ENCODE assay signal across 17 mouse cellular contexts in the genomic region with DNA sequence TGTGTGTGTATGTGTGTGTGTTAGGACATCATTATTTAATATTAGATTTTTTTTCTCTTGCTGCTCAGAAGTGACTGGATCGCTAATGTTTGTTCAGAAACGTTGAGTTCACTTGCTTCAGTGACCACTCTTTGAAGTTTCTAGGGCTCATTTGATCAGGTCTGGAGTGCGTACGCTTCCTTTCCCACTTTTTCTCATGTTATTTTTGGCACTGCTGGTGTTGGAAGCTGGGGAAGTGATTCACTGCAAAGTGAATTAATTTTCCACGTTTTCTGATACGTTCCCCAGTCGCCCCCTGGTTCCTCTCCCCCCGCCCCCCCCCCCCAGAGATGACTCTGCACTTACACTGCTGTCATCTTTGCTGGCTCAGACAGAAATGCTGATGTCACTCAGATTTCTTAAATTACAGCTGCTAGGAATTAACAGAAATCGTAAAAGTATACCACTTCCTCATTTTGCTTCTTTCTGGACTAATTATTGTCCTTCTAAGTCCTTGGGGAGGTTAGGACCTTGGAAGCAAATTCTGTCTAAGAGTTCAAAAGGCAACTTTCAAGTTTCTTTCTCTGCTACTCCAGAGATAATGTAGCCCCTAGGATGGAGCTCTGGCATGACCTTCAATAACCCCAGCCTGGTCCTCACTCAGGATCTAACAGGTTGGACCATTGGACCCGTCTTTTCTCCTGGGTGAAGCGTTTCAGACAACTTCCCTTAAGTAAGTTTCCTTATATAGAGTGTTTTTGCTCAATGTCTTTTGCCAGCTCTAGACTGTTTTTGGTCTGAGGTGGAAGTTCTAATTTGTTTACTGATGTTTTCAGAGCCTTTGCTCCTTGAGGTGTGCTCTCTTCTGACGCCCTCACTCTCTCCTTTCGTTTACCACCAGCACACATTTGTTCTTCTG. TPM values are rescaled to one million over a fixed set of nuclear protein-coding genes. Genes with fewer than 3 reads are reported as not detected.
DNase-seq lines count a peak whose midpoint lies in the region; ATAC-seq and TF ChIP-seq lines count a peak whose summit lies in the region.
"Had no signal": no experiment of that assay in that cellular context is flagged by ENCODE, and none has a peak within 500 bp of the region (broad histone marks: within the 10 kb centered on the region; RNA-seq: fewer than 3 reads in every experiment).

No protein-coding gene starts in this region.

- no peak overlapping the region for H3K4me2 ChIP-seq in kidney, postnatal 0 days (ENCODE audit: low read length)
- no peak overlapping the region; the same call in 1 of the 2 replicates for H3K4me2 ChIP-seq in kidney, embryonic 14.5 days (replicated peaks; ENCODE audit: low read depth, low read length)
- H3K4me2 ChIP-seq in forebrain, postnatal 0 days (ENCODE audit: low read depth), result no peak overlapping the region
- H3K4me2 ChIP-seq: midbrain, embryonic 12.5 days; neural tube, embryonic 13.5 days had no signal

- H3K36me3 ChIP-seq in kidney, postnatal 0 days (ENCODE audit: insufficient read depth, low read length), result no peaks in the 10 kb centered on the region
- no peaks in the 10 kb centered on the region for H3K36me3 ChIP-seq in kidney, embryonic 14.5 days (ENCODE audit: control insufficient read depth, insufficient read depth, low read length)
- no peaks in the 10 kb centered on the region for H3K36me3 ChIP-seq in forebrain, postnatal 0 days (ENCODE audit: insufficient read depth)
- H3K36me3 ChIP-seq: forebrain, embryonic 10.5 days; midbrain, embryonic 12.5 days; neural tube, embryonic 13.5 days had no signal

- intact Hi-C loops in gastrocnemius, postnatal 14 days (cut with DNase I; ENCODE audit: low total_unique reads), result no loop called here

- peak; percentile 25 for DNase-seq in gastrocnemius, adult 18-20 months (ENCODE audit: low spot score)
- no peak for DNase-seq in gastrocnemius, postnatal 14 days
- DNase-seq in kidney, postnatal 0 days (ENCODE audit: low spot score), result peak; percentile 37
- DNase-seq in NIH3T3 (ENCODE audit: low read depth), result peak; percentile 64
- no peak for DNase-seq in forebrain, postnatal 0 days
- no peak for DNase-seq in cerebellum, adult 18-20 months
- DNase-seq: adrenal gland, adult 2 months; B cell, adult 2 months; right cerebral cortex, adult 18-20 months; thymus, postnatal 14 days had no signal

- H3K4me3 ChIP-seq in kidney, postnatal 0 days (replicated peaks; ENCODE audit: low read depth, low read length), result no peak overlapping the region
- no peak overlapping the region for H3K4me3 ChIP-seq in kidney, embryonic 14.5 days (ENCODE audit: low read length)
- no peak overlapping the region for H3K4me3 ChIP-seq in forebrain, postnatal 0 days (ENCODE audit: low read depth, low read length)
- H3K4me3 ChIP-seq: forebrain, embryonic 10.5 days; left cerebral cortex, adult 2 months; midbrain, embryonic 12.5 days; neural tube, embryonic 13.5 days had no signal

- H3K4me1 ChIP-seq in kidney, postnatal 0 days (replicated peaks; ENCODE audit: insufficient read depth, low read length), result no peaks in the 10 kb centered on the region
- H3K4me1 ChIP-seq in kidney, embryonic 14.5 days (ENCODE audit: control insufficient read depth, insufficient read depth, low read length), result 0 out of 2 replicates have a peak, but pooled peaks cover 6% of the 10 kb centered on the region
- H3K4me1 ChIP-seq in forebrain, postnatal 0 days (ENCODE audit: insufficient read depth), result no peaks in the 10 kb centered on the region
- H3K4me1 ChIP-seq: forebrain, embryonic 10.5 days; midbrain, embryonic 12.5 days; neural tube, embryonic 13.5 days had no signal

- no peak for TF ChIP-seq CTCF in kidney, postnatal 0 days (IDR thresholded peaks at IDR 0.05; ENCODE audit: low read depth)
- TF ChIP-seq CTCF in forebrain, postnatal 0 days (IDR thresholded peaks at IDR 0.05; ENCODE audit: low read depth), result no peak

- no peak overlapping the region for H3K9ac ChIP-seq in kidney, postnatal 0 days (ENCODE audit: low read depth, low read length)
- H3K9ac ChIP-seq in kidney, embryonic 14.5 days (ENCODE audit: low read depth, low read length), result no peak overlapping the region
- H3K9ac ChIP-seq in forebrain, postnatal 0 days, result no peak overlapping the region
- H3K9ac ChIP-seq: liver, embryonic 14.5 days; midbrain, embryonic 12.5 days; neural tube, embryonic 13.5 days had no signal

- no peak overlapping the region for H3K27ac ChIP-seq in kidney, postnatal 0 days
- no peak overlapping the region for H3K27ac ChIP-seq in kidney, embryonic 14.5 days (ENCODE audit: low read depth, low read length)
- no peak overlapping the region for H3K27ac ChIP-seq in forebrain, postnatal 0 days (ENCODE audit: low read depth, low read length)
- H3K27ac ChIP-seq: forebrain, embryonic 10.5 days; left cerebral cortex, adult 2 months; liver, embryonic 14.5 days; midbrain, embryonic 12.5 days; neural tube, embryonic 13.5 days had no signal

- no peaks in the 10 kb centered on the region for H3K9me3 ChIP-seq in kidney, postnatal 0 days (replicated peaks; ENCODE audit: low read length)
- H3K9me3 ChIP-seq in kidney, embryonic 14.5 days (ENCODE audit: control insufficient read depth, low read length), result no peaks in the 10 kb centered on the region
- H3K9me3 ChIP-seq in forebrain, postnatal 0 days (ENCODE audit: low read length), result no peaks in the 10 kb centered on the region
- H3K9me3 ChIP-seq: forebrain, embryonic 10.5 days; midbrain, embryonic 12.5 days; neural tube, embryonic 13.5 days had no signal

- H3K27me3 ChIP-seq in kidney, postnatal 0 days (ENCODE audit: insufficient read depth, low read length), result no peaks in the 10 kb centered on the region
- H3K27me3 ChIP-seq in kidney, embryonic 14.5 days (ENCODE audit: control insufficient read depth, insufficient read depth, low read length), result no peaks in the 10 kb centered on the region
- no peaks in the 10 kb centered on the region for H3K27me3 ChIP-seq in forebrain, postnatal 0 days (ENCODE audit: insufficient read depth, low read length)
- H3K27me3 ChIP-seq: midbrain, embryonic 12.5 days; neural tube, embryonic 13.5 days had no signal

- 24% methylated on average over 12 of the region's 13 CpGs for WGBS in kidney, postnatal 0 days
- WGBS in kidney, embryonic 14.5 days, result 34% methylated on average over 13 of the region's 13 CpGs
- 63% methylated on average over 13 of the region's 13 CpGs for WGBS in forebrain, postnatal 0 days

- no peak for ATAC-seq in kidney, postnatal 0 days (replicated peaks; ENCODE audit: low FRiP score, low read depth)
- no peak for ATAC-seq in kidney, embryonic 14.5 days (ENCODE audit: low FRiP score, low TSS enrichment)
- ATAC-seq in megakaryocyte progenitor cell, adult 5-6 weeks (replicated peaks; ENCODE audit: poor library complexity), result peak; percentile 89
- no peak for ATAC-seq in forebrain, postnatal 0 days

RNA-seq across cellular contexts. Expression of a gene that starts 22.2 kb away (rescaled TPM):
- 10 to 100 TPM; 15.3 to 19.4 TPM for total RNA-seq in gastrocnemius, adult 18-20 months (2021)
- total RNA-seq in gastrocnemius, postnatal 14 days (2021), result 1 to 10 TPM; 5.7 to 6.0 TPM
- 6.8 and 7.5 TPM in 2 replicates for polyA plus RNA-seq in kidney, postnatal 0 days (2015; fragmentation: Nextera tagmentation; extraction: Ambion mirVana)
- polyA plus RNA-seq in kidney, embryonic 14.5 days (2014; fragmentation: Nextera tagmentation; extraction: Ambion mirVana), result 3.0 and 3.6 TPM in 2 replicates
- 7.6 and 9.7 TPM in 2 replicates for total RNA-seq in megakaryocyte progenitor cell, adult 5-6 weeks (2015)
- total RNA-seq in megakaryocyte progenitor cell, adult 5-6 weeks (2017), result 5.8 and 7.9 TPM in 2 replicates
- total RNA-seq in forebrain, postnatal 0 days (2014; rRNA removed), result 3.1 and 5.2 TPM in 2 replicates
- polyA plus RNA-seq in forebrain, postnatal 0 days (2015; fragmentation: Nextera tagmentation; extraction: Ambion mirVana), result 1.4 and 1.8 TPM in 2 replicates

Comparison
In these comparisons a context has a peak if more than half of its experiments do, and no peak if none do; other contexts are left out.
1. DNase-seq: peak in gastrocnemius, adult 18-20 months (single experiment), kidney, postnatal 0 days (single experiment) and NIH3T3 (single experiment); none in gastrocnemius, postnatal 14 days (single experiment), forebrain, postnatal 0 days (single experiment) and cerebellum, adult 18-20 months (0 of 2).